Mouse (Mus musculus): ENCODE measurements around the gene Fat3.

Fat3 gene

DNA sequence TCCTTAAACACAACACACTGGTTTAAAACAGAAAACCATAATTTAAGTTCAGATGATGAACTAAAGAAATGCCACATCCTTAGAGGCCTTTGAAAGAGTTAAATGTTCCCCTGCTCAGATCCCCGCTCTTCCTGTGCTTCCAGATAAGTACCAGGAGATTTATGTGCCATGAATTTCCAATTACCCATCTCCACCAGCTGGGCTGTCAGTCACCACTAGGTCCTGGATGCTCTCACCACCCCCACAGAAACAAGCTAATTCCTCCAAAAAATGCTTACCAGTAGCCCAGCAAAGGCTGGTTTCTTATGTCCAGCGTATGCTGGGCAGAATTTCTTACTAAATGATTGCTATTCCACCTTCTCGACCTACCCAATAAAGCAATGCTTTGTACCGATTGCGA is 72.5 kb downstream of the Fat3 start:
- no peak for DNase-seq

DNA sequence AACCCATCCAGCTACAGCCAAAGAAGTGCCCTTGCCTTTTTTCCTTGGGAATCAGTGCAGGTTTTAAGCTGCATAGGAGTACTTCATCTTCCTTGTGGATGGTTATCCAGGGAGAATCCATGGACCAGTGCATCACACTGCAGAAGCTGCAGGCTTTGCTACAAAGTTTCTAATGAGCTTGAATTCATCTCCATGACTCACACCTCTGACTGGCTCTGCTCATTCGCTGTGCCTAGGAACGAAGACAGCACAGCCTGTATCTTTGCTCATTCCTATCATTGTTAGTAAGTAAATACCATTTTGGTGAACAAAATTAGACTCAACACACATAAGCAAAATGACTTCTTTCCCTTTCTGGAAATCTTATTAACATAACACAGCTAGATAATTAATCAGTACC is 78.4 kb downstream of the Fat3 start:
- DNase-seq: no peak

DNA sequence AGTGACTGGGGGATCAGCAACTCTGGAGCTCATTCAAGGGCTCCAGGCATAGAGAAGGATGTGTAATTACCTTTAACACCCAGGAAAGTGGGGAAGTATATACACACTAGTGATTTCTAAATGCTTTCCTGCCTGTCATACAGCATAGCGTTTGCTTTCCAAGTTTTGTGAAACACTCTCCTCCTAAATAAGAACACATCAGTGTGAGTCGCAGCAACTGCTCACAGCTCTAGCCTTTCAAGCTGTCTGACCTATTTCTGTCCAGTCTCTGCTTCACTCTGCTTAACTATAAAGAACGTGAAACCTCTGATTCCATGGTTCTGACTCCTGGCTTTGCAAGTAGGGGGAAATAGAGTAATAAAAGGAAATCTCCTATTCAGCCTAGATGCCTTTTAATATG is 98.3 kb downstream of the Fat3 start:
- no peak for DNase-seq

DNA sequence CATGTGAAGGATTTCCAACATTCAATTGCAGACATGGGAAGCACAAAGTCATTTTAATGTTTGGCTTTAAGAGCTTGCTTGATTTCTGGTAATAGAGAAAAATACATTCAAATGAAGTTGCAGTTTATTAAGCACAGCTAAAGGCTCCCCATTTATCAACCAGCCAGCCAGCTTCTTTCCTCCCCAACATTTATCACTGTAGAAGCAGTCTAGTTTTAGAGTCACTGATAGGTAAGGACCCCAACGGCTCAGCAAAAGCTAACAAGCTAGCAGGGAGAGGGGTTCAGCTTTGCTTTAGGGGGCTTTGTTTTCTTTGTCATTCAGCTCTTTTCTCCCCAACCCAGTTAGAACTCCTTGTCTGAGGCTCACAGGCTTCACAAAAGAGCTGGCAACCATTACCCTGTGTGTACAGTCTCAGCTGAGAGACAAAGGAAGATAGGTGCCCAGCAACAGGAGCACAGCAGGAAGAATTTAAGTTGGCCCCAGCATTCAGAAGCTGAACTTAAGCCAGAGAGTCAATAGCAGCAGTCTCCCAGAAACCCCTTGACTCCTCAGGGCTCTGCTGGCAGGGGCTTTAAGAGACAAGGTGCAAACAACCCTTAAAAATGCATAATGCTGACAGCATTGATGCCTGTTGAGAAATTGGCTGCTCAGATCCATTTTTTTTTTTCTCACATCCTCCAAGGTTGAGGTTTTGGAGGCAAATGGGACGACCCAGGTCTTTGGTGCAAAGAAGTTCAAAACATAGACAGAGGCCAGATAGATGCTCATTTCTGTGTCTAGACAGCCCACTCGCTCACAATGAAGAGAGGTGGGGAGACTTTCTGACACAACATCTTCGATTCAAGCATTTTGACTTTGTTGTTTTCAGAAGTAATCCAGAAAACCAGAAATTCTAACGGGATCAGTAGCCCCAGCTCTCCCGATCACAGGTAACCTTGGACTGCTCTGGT is 102.1 kb downstream of the Fat3 start:
- peak; percentile 6 for DNase-seq

DNA sequence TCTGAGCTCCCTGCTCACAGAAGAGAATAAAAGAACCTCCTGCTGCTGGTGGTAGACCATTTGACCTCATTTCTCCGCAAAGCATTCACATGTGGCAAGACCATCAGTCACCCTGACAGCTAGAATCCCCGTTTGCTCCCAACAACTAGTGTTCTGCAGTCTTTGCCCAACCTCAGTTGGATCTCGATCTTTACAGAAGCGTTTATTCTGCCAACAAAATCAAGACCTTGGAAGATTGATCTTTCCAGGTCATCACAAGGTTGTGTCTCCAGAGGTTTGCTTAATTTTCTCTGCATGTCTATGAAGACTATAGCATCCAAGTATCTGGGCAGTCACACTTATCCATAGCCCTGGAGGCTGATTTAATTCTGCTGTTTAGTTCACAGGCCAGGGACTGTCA is 111.9 kb downstream of the Fat3 start:
- no peak for DNase-seq

DNA sequence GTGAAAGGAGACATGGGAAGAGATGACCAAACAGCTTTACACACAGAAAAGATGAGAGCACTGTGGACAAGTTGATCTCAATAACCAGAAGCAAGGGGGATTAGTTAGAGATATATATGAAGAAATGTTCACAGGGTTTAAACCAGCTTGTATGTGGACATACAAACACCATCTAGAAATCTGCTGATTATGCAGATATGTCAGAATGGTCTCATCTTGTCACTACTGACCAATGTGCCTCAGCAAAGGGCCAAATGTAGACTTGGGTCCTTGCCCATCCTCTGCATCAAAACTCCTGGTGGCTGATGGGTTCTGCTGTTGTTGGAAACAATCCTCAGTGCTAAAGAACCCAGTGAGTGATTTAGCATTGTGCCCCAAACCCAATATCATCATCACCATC is 113.6 kb downstream of the Fat3 start:
- no peak for DNase-seq

DNA sequence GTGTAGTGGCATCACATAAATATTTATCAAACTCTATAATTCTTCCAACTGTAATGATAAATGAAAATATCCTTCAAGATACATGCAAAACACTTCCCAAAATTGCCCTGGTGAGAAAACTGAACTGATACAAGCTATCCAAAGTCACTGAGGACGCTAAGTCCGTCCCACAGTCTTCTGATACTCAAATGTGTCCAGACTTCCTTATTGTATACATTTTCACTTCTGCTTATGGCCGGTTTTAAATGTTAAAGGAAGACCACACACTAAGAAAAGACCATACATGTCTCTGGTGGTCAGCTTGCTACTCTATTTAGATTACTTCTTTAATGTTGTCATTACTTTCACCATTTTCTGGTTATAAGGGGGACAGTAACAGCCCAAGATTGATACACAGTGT is 137.4 kb downstream of the Fat3 start:
- DNase-seq: no peak

DNA sequence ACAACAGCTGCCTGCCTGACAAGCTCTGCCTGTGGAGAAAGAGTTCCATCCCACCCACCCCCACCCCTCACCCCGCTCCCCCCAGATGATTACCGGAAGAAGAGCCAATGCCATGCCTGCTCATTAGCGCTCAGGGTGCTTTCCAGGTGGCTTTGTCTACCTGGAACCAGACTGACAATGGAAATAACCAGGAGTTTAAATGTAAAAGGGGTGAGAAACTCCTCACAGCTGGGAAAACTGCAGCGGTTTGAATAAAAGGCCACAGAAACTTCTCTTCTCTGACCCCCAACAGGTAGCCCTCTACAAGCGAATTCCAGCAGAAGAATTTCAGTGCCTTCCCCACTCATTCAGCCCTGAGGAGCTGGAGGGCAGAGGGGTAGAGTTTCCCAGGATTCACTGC is 139.3 kb downstream of the Fat3 start:
- no peak for DNase-seq

DNA sequence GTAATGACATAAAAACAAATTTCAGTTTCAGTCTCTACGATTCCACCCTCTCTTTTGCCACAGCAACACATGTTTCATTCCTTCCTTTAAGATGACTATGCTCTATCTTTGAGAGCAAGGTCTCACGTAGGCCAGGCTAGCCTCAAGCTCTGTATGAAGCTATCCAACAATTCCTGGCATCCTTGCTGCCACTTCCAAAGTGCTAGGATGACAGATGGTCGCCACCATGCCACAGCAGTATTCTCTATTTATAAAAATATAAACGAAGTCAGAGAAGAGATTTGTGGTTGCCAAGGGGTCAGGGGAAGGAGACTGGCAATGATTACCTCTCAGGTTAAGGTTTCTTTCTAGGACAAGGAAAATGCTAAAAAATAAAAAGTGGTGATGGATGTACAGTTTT is 144.4 kb downstream of the Fat3 start:
- DNase-seq: no peak

DNA sequence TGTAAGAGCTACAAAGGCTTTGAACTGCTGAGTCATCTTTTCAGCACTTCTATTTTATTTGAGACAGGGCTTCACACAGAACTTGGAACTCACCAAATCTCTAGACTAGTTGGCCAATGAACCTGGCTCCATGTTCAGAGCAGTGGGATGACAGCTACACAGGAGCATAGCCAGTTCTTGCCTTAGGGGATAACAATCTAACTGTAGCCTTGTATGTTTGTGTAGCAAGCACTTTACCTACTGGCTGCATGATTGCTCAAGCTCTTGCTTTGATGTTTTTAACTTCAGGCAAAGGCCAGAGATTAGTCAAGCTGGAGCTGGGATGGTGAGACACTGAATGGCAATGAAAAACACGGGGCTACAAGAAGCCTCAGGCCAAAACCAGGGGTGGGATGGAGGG is 146.2 kb downstream of the Fat3 start:
- DNase-seq: no peak

DNA sequence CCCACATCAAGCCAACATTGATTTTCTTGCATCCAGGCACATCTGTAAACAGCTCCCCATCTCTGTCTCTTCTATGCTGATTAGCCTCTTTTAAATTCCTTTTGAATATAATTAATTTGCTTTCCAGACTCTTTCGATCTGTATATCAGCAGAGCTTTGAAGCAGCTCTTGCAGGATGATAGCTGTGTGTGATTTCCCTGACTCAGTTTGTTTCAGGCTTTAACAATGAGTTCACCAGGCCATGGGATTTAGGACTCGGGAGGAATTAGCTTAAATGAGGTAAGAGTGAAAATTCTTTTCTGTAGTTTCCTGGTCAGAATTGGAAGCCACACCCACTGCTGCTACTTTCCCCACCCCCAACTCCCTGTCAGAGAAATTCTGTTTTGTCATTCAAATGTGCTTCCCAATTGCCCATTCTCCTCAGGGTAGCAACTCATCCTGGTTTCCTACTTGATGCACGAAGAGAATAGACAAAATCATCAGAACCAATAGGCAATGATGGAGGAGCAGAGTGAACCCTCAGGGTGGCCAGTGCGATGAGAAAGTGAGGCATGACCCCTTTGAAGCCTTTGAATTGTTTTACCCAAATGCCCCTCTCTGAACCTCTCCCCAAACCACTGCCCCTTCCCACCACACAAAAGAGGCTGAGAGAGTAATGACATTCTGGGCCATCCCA is 147.9 kb downstream of the Fat3 start:
- no peak for DNase-seq

DNA sequence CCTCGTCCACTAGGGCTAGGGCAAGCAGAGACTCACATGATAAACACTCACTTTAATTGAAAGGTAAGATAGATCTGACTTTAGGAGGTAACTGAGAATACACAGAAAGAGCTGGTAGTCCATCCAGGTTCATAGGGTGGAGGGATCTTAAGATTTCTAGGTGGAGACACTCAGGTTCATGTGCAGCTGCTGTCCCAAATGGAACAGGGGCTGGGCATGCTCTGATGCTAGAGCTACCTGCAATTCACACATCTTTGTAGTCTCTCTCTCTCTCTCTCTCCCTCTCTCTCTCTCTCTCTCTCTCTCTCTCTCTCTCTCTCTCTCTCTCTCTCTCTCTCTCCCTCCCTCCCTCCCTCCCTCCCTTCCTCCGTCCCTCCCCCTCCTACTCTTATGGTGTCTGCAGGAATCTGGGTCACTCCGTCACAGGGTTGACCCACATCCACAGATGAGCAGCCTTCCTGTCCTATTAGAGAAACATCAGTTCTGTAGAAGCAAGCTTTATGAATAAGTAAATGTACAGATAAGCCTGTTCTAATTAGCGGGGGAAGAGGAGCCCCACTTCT is 148.5 kb downstream of the Fat3 start:
- no peak for DNase-seq

DNA sequence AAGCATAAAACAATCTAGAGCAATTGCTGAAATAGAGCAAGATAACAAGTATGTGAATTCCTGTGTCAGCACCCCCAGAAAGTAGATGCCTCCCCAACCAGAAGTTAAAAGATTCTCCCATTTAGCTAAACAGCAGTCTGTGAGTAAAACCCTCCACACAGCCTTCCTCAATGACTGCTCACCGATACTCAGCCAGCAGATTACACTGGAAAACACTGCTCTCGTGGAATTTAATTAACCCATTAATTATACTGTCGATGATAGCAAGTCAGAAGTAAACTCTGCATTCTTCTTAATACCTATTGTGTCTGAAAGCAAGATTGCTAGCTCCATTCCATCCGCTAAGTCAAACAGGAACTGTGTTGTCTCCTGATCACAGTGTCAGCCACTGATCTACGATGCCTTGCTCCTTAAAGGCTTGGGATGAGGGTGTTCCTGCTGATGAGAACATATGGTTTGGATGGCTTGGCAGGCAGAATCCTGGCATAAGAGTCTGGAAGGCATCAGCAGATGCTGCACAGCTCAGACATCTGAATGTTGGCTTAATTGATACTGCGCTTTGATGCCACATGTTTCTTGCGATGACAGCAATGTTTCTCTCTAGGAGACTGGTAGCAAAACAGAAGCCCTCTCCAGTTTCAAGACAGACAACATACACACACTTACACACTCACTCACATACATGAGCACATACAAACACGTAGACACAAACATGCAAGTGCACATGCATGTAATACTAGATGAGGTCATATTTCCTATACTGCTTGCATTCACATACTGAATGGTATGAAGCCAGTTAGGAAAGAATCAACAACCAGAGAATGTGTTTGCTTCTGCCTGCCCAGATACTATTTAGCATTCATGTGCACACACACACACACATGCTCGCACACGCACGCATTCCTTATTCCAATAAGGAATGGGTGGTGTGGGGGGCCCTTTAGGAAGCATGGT is 155.9 kb downstream of the Fat3 start:
- no peak for DNase-seq

DNA sequence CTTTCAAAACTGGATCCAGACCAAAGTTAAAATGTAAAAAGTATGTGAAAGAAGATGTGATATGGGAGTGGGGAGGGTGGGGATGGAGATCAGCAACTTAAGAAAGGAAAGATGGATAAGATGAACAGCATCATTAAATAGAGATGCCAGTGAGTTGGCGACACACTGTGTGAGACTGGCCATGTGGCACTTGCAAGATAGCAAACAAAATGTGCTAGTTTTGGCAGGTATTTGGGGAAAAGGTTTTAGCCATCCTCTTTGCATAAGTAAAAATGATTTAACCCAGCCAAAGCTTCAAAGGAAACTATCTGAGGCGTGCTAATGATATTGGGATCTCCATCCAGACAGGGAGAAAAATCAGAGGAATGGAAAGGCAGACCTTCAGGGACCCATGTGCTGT is 157.9 kb downstream of the Fat3 start:
- no peak for DNase-seq

DNA sequence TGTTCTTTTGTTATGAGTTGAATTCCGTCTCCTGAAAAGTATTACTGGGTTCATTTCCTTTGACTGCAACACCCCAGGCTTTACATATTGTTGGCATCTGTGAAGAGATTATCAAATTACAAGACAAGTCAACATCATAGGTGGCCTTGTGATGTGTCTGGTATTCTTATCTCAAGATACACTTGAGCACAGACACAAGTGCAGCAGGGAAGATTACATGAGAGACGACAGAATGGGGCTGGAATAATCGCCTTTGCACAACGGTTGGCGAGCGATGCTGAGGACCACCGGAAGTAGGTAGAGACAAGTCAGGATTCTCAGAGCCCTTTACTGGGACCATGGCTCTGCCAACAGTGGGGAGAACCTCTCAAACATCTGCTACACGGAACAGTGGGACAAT is 158.5 kb downstream of the Fat3 start:
- no peak for DNase-seq

DNA sequence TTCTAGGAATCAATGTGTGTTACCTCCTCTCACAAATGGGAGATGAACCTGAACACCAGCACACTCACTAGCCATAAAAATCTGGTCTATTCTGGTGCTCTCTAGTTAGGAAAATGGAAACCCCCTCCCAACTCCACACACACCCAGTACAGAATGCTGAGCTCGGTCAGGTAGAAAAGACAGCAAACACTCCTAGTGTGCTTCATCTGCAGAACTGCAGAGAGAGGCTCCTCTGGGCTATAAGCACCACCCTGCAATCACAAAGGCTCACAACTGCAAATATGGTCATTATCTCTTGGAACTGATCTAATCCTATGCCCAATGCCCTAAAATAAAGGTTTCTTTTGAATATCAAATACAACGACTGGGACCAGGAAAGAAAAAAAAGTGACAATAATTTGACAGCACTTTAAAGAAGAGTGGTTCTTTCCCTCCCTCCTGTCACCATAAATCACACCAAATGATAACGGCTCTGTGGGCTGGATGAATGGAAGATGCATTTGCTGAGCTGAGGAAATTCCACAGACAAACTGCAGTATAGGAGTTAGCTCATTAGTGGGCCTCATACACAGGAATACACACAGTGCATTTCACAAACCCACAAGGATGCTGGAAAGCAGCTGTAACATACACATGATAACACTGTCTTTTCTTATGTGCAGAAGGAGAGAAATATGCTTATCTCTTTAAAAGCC is 170.6 kb downstream of the Fat3 start:
- no peak for DNase-seq

DNA sequence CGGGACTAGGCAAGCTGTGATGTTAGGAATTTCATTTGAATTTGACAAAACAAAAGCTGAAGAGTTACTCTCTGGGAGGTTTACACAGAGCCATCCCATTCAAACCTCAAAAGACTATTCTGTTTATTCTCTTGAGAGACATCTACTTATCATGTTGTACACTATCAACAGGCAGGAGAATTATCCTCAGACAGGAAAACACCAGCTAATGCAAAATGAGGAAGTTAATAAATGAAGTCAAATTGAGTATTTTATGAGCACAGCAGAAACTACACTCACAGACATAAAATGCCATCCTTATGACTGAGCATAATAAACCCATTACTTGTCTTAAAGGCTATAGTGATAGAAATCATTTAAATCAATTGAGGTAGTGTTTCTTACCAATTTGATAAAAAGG is 182.1 kb downstream of the Fat3 start:
- no peak for DNase-seq

DNA sequence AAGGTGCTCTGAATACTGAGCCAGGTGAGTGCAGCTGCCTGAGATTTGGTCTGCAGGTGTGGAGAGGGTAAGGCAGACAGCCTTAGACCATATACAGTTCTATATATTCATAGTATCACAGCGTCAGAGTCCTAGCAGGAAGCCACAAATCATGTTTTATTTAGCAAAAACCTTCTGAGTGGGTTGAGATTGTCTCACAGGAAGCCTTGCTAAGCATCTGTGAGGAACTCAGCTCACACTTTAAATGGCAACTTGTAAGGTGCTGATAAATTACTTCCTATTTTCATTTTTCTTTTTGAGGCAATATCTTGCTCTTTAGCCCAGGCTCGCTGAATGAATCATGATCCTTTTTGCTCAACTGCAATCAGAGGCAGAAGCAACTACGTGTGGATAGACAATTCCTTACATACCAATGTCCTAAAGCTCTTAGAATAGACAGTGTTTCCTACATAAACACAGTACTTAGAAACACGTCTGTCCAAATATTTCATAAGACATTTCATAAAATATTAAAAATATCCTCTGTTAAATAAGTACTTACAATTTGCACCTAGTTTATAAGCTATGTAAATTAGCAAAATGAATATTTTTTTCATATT is 188.4 kb downstream of the Fat3 start:
- no peak for DNase-seq

DNA sequence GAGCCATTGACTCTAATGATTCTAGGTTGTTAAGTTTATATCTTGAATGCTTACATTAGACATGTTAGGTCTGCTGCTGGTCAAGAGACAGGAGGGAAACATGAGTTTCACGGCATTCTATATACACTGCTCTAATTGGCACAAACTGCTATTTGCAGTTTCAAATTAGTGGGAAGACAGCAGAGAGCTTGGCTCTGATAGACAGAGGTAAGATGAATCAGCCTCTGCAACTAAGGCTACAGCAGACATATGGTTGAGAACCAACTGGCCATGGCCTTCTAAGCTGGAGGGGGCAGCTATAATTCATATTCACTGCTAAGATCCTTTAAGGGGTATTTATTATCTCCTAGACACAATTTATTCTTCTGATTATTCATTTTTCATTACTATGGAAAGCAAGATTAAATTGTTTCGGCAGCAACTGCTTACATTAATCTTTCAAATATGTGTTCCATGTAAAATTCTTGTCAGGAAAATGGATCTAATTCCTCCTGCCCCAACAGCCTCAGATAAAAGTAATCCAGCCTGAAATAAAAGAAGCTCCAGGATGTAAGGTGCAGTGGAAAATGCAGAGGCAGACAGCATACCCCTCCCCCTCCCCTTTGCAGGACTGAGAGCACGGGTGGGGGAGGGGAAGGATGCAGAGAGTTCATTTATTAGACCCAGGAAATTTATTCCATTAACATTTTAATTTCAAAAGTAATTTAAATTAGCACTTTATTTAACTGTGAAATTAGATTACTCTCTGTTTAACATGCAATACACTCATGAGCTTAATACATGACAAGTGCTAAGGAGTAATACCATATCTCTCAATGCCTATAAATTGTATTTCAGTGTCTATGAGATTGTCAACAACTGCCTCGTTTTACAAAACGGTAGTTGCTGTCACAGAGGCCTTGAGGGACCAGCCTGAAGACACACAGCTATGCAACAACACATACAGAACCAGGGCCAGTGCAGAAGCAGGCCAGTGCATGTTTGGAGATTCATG is 189.9 kb downstream of the Fat3 start:
- no peak for DNase-seq

DNA sequence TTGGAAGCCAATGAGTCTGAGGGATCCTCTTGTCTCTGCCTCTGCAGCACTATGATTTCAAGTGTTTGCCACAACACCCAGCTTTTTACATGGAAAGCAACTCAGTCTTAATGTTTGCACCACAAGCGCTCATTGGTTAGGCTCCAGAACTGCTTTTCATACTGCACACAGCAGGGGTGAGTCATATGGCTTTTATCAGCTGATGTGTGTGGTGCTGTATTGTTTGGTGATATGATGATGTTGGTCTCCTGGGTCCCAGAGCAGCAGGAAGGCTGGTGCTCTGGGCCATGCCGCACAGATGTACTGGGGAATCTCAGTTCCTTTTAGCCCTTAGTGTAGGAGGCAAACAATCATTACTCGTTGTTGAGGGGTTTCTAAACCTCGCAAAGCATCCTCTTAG is 190.8 kb downstream of the Fat3 start:
- DNase-seq: no peak

DNA sequence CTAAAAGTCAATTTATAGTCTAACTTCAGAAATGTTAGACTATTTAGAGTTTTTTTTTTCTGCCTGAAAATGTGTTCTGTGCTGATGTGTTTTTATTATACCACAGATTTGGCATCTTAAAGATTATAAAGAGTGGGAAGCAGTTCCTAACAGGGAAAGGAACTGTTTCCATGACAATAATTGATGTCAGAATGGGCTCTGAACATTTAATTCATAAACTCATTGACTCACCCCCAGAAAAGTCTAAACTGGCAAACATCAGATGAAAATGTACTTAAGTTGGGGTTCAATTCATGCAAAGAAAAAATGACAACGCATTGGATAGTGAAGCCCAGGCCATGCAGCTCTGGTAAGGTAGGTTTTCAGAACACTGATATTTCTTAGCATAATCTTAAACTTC is 193.3 kb downstream of the Fat3 start:
- no peak for DNase-seq

Measured in right cerebral cortex, postnatal 4 days (tissue).